Mouse (Mus musculus): ENCODE measurements around the gene Rpl27. TPM values are rescaled to one million over a fixed set of nuclear protein-coding genes. Genes with fewer than 3 reads are reported as not detected.

The Rpl27 gene
- total RNA-seq, 2 experiments from 2014 or later: 108 to 239 TPM

DNA sequence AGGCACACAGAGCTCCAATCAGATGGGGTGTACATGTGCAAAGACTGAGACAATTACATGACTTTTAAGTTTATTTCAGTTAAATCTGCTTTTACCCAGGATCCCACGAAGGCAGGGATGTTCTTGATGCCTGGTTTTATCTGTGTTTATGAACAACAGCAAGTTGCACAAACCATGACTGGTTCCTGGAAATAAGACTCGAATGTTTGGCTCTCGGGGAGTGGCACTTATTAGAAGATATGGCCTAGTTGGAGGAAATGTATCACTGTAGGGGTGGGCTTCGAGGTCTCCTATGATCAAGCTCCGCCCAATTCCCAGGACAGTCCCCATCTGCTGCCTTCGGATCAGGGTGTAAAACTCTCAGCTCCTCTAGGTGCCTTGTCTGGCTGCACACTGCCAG is 44.0 kb downstream of the Rpl27 start:
- ATAC-seq (replicated peaks; ENCODE audit: low FRiP score, poor library complexity, severe bottlenecking): no peak

Other genes starting within 250 kb of the Rpl27 start
- 161 and 177 TPM in 2 replicates for gene Ezh1, start 215.8 kb upstream of the Rpl27 start, total RNA-seq (2015; ENCODE audit: low replicate concordance)
- 208 and 251 TPM in 2 replicates for gene Ezh1, start 215.8 kb upstream of the Rpl27 start, total RNA-seq (2017; ENCODE audit: low replicate concordance)
- gene Ramp2, start 196.3 kb upstream of the Rpl27 start, total RNA-seq (2015; ENCODE audit: low replicate concordance): 2.7 TPM in 1 of 2 replicates, not detected in the other
- gene Ramp2, start 196.3 kb upstream of the Rpl27 start, total RNA-seq (2017; ENCODE audit: low replicate concordance): not detected in 2 replicates
- gene Vps25, start 188.6 kb upstream of the Rpl27 start, total RNA-seq (2015; ENCODE audit: low replicate concordance): 83.8 and 91.5 TPM in 2 replicates
- 25.0 and 31.3 TPM in 2 replicates for gene Vps25, start 188.6 kb upstream of the Rpl27 start, total RNA-seq (2017; ENCODE audit: low replicate concordance)
- 2.3 and 17.7 TPM in 2 replicates for gene Wnk4, start 181.7 kb upstream of the Rpl27 start, total RNA-seq (2015; ENCODE audit: low replicate concordance)
- gene Wnk4, start 181.7 kb upstream of the Rpl27 start, total RNA-seq (2017; ENCODE audit: low replicate concordance): 1.5 and 6.0 TPM in 2 replicates
- gene Cntd1, start 163.3 kb upstream of the Rpl27 start, total RNA-seq (2015; ENCODE audit: low replicate concordance): 0.96 TPM in 1 of 2 replicates, not detected in the other
- gene Cntd1, start 163.3 kb upstream of the Rpl27 start, total RNA-seq (2017; ENCODE audit: low replicate concordance): 2.2 and 5.4 TPM in 2 replicates
- gene Coa3, start 163.2 kb upstream of the Rpl27 start, total RNA-seq (2015; ENCODE audit: low replicate concordance): 12.3 and 29.8 TPM in 2 replicates
- gene Coa3, start 163.2 kb upstream of the Rpl27 start, total RNA-seq (2017; ENCODE audit: low replicate concordance): 5.3 and 10.6 TPM in 2 replicates
- gene Becn1, start 140.0 kb upstream of the Rpl27 start, total RNA-seq (2015; ENCODE audit: low replicate concordance): 98.0 and 105 TPM in 2 replicates
- 362 and 618 TPM in 2 replicates for gene Becn1, start 140.0 kb upstream of the Rpl27 start, total RNA-seq (2017; ENCODE audit: low replicate concordance)
- gene Psme3, start 126.1 kb upstream of the Rpl27 start, total RNA-seq (2015; ENCODE audit: low replicate concordance): 797 and 835 TPM in 2 replicates
- 707 and 918 TPM in 2 replicates for gene Psme3, start 126.1 kb upstream of the Rpl27 start, total RNA-seq (2017; ENCODE audit: low replicate concordance)
- 47.1 and 65.0 TPM in 2 replicates for gene Aoc2, start 117.2 kb upstream of the Rpl27 start, total RNA-seq (2015; ENCODE audit: low replicate concordance)
- gene Aoc2, start 117.2 kb upstream of the Rpl27 start, total RNA-seq (2017; ENCODE audit: low replicate concordance): 44.1 and 45.0 TPM in 2 replicates
- 4.0 and 6.9 TPM in 2 replicates for gene Aoc3, start 111.7 kb upstream of the Rpl27 start, total RNA-seq (2015; ENCODE audit: low replicate concordance)
- 2.9 and 6.6 TPM in 2 replicates for gene Aoc3, start 111.7 kb upstream of the Rpl27 start, total RNA-seq (2017; ENCODE audit: low replicate concordance)
- not detected in 2 replicates for gene G6pc, start 74.7 kb upstream of the Rpl27 start, total RNA-seq (2015; ENCODE audit: low replicate concordance)
- gene G6pc, start 74.7 kb upstream of the Rpl27 start, total RNA-seq (2017; ENCODE audit: low replicate concordance): 0.70 TPM in 1 of 2 replicates, not detected in the other
- gene Aarsd1, start 24.7 kb upstream of the Rpl27 start, total RNA-seq (2015; ENCODE audit: low replicate concordance): 2.9 and 5.2 TPM in 2 replicates
- 4.6 and 17.4 TPM in 2 replicates for gene Aarsd1, start 24.7 kb upstream of the Rpl27 start, total RNA-seq (2017; ENCODE audit: low replicate concordance)
- gene Gm27029, start 17.5 kb upstream of the Rpl27 start, total RNA-seq (2015; ENCODE audit: low replicate concordance): not detected in 2 replicates
- not detected in 2 replicates for gene Gm27029, start 17.5 kb upstream of the Rpl27 start, total RNA-seq (2017; ENCODE audit: low replicate concordance)
- gene Rundc1, start 17.2 kb upstream of the Rpl27 start, total RNA-seq (2015; ENCODE audit: low replicate concordance): 2.1 and 3.3 TPM in 2 replicates
- gene Rundc1, start 17.2 kb upstream of the Rpl27 start, total RNA-seq (2017; ENCODE audit: low replicate concordance): 0.56 and 2.7 TPM in 2 replicates
- 2.9 TPM in 1 of 2 replicates, not detected in the other for gene Ptges3l, start 17.0 kb upstream of the Rpl27 start, total RNA-seq (2015; ENCODE audit: low replicate concordance)
- gene Ptges3l, start 17.0 kb upstream of the Rpl27 start, total RNA-seq (2017; ENCODE audit: low replicate concordance): not detected in 2 replicates
- gene Ifi35, start 6.1 kb downstream of the Rpl27 start, total RNA-seq (2015; ENCODE audit: low replicate concordance): 71.9 and 78.0 TPM in 2 replicates
- 62.4 and 81.0 TPM in 2 replicates for gene Ifi35, start 6.1 kb downstream of the Rpl27 start, total RNA-seq (2017; ENCODE audit: low replicate concordance)
- not detected in 2 replicates for gene Rnd2, start 22.7 kb downstream of the Rpl27 start, total RNA-seq (2015; ENCODE audit: low replicate concordance)
- 1.4 TPM in 1 of 2 replicates, not detected in the other for gene Rnd2, start 22.7 kb downstream of the Rpl27 start, total RNA-seq (2017; ENCODE audit: low replicate concordance)
- 12.3 and 16.1 TPM in 2 replicates for gene Vat1, start 23.9 kb downstream of the Rpl27 start, total RNA-seq (2015; ENCODE audit: low replicate concordance)
- 6.7 and 8.1 TPM in 2 replicates for gene Vat1, start 23.9 kb downstream of the Rpl27 start, total RNA-seq (2017; ENCODE audit: low replicate concordance)
- gene Brca1, start 109.7 kb downstream of the Rpl27 start, total RNA-seq (2015; ENCODE audit: low replicate concordance): 20.7 and 26.3 TPM in 2 replicates
- gene Brca1, start 109.7 kb downstream of the Rpl27 start, total RNA-seq (2017; ENCODE audit: low replicate concordance): 48.9 and 52.9 TPM in 2 replicates
- 128 and 158 TPM in 2 replicates for gene Nbr1, start 109.9 kb downstream of the Rpl27 start, total RNA-seq (2015; ENCODE audit: low replicate concordance)
- gene Nbr1, start 109.9 kb downstream of the Rpl27 start, total RNA-seq (2017; ENCODE audit: low replicate concordance): 218 and 300 TPM in 2 replicates
- 6.9 and 16.9 TPM in 2 replicates for gene Tmem106a, start 139.9 kb downstream of the Rpl27 start, total RNA-seq (2015; ENCODE audit: low replicate concordance)
- 3.6 and 3.8 TPM in 2 replicates for gene Tmem106a, start 139.9 kb downstream of the Rpl27 start, total RNA-seq (2017; ENCODE audit: low replicate concordance)
- gene Gm11634, start 157.0 kb downstream of the Rpl27 start, total RNA-seq (2015; ENCODE audit: low replicate concordance): not detected in 2 replicates
- not detected in 2 replicates for gene Gm11634, start 157.0 kb downstream of the Rpl27 start, total RNA-seq (2017; ENCODE audit: low replicate concordance)
- 6.7 and 18.6 TPM in 2 replicates for gene Rdm1, start 184.9 kb downstream of the Rpl27 start, total RNA-seq (2015; ENCODE audit: low replicate concordance)
- gene Rdm1, start 184.9 kb downstream of the Rpl27 start, total RNA-seq (2017; ENCODE audit: low replicate concordance): 4.6 and 6.2 TPM in 2 replicates
- gene Arl4d, start 223.2 kb downstream of the Rpl27 start, total RNA-seq (2015; ENCODE audit: low replicate concordance): not detected in 2 replicates
- gene Arl4d, start 223.2 kb downstream of the Rpl27 start, total RNA-seq (2017; ENCODE audit: low replicate concordance): 0.85 and 1.5 TPM in 2 replicates

All from erythroblast, adult 5-6 weeks (primary cell).